Mouse (Mus musculus): ENCODE results near the gene Hid1. TPM values are rescaled to one million over a fixed set of nuclear protein-coding genes. Genes with fewer than 3 reads are reported as not detected.

The Hid1 gene
- polyA plus RNA-seq, 1 experiment: 127 TPM

DNA sequence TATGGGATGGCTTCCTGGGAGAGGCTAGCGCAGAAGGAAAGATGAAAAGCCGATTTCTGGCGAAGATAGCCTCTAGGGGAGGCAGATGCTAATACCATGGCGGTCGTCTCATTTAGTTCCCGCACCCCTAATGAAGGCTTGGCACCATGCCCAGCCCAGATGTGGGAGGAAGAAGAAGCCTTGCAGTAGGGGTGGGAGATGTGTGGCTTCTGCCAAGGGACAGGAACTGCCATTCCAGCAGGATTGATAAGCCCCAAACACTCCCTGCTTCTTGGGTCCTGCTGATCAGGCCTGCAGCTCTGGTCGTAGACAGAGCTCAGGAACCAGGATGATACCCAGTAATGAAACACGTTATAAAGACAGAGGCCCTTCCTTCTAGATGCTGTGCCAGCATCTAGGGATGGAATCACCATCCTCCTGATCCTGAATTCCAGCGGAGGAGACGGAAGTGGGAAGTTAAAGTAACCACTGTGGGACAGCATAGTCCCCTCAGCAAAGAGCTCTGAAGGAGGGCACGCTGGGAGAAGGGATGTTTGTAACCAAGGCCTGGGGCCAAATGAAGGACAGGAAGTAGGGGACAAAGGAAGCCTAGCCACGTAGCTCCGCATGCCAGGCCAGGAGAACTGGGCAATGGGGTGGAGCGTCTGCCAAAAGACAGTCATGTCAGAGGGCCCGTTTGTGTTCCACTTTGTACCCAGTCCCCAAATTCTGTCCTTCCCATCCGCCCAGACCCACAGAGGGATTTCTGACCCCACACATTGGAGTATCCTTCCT lies 16.3 kb upstream of the Hid1 start:
- H3K36me3 ChIP-seq (ENCODE audit: control insufficient read depth, insufficient read depth, low read length): no peaks in the 10 kb centered on the region
- peaks cover 10% of the 10 kb centered on the region; the same call in 1 of the 2 replicates for H3K27me3 ChIP-seq (ENCODE audit: control insufficient read depth, insufficient read depth, low read length)
- WGBS: 70% methylated on average over 16 of the region's 16 CpGs
- no peak overlapping the region for H3K4me3 ChIP-seq (ENCODE audit: control insufficient read depth, insufficient read depth, low read length)
- no peak overlapping the region for H3K27ac ChIP-seq (ENCODE audit: control insufficient read depth, insufficient read depth, low read length)
- H3K4me1 ChIP-seq (replicated peaks; ENCODE audit: control insufficient read depth, insufficient read depth, low read length): peaks cover 10% of the 10 kb centered on the region
- TF ChIP-seq CTCF (IDR thresholded peaks at IDR 0.05; ENCODE audit: borderline replicate concordance, control insufficient read depth, extremely low read depth, insufficient read depth, low read length, poor library complexity) (no peak), POLR2A (IDR thresholded peaks at IDR 0.05; ENCODE audit: control insufficient read depth, extremely low read depth, insufficient read depth, low read length, poor library complexity) (no peak)
- no peak for DNase-seq

DNA sequence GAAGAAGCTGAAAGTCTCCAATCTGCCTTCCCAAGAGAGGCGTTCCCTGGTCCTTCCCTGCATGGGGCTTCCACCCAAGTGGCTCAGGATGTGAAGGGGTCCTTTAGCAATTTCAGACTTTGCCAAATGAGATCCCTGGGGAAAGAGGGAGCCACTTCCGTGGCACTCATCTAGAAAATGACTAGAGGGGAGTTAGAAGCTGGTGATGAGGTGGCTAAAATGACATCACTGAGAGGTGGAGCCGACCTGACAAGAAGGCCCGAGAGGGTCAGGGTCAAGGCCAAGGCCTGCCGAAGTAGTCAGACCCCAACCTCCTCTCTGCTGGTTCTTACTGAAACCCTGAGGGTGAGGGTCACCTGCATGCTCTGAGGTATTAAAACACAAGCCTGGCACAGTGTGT lies 15.3 kb upstream of the Hid1 start:
- 70% methylated on average over 5 of the region's 5 CpGs for WGBS
- H3K27me3 ChIP-seq (ENCODE audit: control insufficient read depth, insufficient read depth, low read length): peaks cover 10% of the 10 kb centered on the region; the same call in 1 of the 2 replicates
- no peaks in the 10 kb centered on the region for H3K36me3 ChIP-seq (ENCODE audit: control insufficient read depth, insufficient read depth, low read length)
- TF ChIP-seq POLR2A (IDR thresholded peaks at IDR 0.05; ENCODE audit: control insufficient read depth, extremely low read depth, insufficient read depth, low read length, poor library complexity) (no peak), CTCF (IDR thresholded peaks at IDR 0.05; ENCODE audit: borderline replicate concordance, control insufficient read depth, extremely low read depth, insufficient read depth, low read length, poor library complexity) (no peak)
- H3K27ac ChIP-seq (ENCODE audit: control insufficient read depth, insufficient read depth, low read length): no peak overlapping the region
- no peak overlapping the region for H3K4me3 ChIP-seq (ENCODE audit: control insufficient read depth, insufficient read depth, low read length)
- peaks cover 10% of the 10 kb centered on the region for H3K4me1 ChIP-seq (replicated peaks; ENCODE audit: control insufficient read depth, insufficient read depth, low read length)
- no peak for DNase-seq

DNA sequence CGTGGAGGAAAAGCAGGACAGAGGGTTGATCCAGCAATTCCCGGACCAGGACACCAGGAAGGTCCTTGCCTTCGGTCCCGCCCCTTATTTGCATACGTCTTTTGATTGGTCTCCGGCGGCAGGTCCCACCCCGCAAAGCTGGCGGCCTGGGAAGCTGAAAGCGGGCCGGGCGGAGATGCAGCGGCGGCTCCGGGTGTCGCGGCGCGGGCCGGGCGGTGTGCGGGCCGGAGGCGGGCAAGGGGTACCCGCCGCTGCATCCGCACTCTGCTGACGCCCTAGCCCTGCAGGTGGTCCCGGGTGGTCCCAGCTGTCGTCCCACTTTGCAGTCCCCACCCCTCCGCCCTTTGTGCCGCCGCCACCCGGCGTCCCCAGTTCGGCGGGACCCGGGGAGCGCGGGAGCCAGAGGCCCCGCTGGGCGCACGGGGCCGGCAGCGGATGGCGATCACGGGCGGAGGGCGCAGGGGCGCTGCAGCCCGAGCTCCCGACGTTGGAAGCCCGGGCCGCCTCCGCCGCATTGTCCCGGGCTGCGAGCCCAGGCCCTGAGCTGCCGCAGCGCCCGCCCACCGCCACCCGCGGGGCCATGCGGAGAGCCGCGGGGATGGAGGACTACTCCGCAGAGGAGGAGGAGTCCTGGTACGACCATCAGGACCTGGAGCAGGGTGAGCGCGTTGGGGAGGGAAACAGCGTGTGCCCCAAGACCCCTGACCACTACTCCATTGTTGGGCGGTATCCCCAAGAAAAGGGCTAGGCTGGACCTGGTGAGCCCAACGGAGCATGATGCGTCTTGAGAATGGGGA lies 14.4 kb upstream of the Hid1 start, which contains the start of gene Cdr2l:
Cdr2l (plus strand) TSS at position 174 of the 797 bp plus-strand sequence.
- H3K4me1 ChIP-seq (replicated peaks; ENCODE audit: control insufficient read depth, insufficient read depth, low read length): peaks cover 10% of the 10 kb centered on the region
- no peaks in the 10 kb centered on the region for H3K36me3 ChIP-seq (ENCODE audit: control insufficient read depth, insufficient read depth, low read length)
- peaks cover 10% of the 10 kb centered on the region; the same call in 1 of the 2 replicates for H3K27me3 ChIP-seq (ENCODE audit: control insufficient read depth, insufficient read depth, low read length)
- no peak within 1 kb of the TSS for H3K27ac ChIP-seq (ENCODE audit: control insufficient read depth, insufficient read depth, low read length)
- WGBS: 3% methylated on average over 76 of the region's 76 CpGs
- TF ChIP-seq POLR2A (IDR thresholded peaks at IDR 0.05; ENCODE audit: control insufficient read depth, extremely low read depth, insufficient read depth, low read length, poor library complexity) (no peak), CTCF (IDR thresholded peaks at IDR 0.05; ENCODE audit: borderline replicate concordance, control insufficient read depth, extremely low read depth, insufficient read depth, low read length, poor library complexity) (no peak; the same call in 1 of the 2 replicates)
- H3K4me3 ChIP-seq (ENCODE audit: control insufficient read depth, insufficient read depth, low read length): peak within 1 kb of the TSS; percentile 56
- DNase-seq: peak; percentile 63

DNA sequence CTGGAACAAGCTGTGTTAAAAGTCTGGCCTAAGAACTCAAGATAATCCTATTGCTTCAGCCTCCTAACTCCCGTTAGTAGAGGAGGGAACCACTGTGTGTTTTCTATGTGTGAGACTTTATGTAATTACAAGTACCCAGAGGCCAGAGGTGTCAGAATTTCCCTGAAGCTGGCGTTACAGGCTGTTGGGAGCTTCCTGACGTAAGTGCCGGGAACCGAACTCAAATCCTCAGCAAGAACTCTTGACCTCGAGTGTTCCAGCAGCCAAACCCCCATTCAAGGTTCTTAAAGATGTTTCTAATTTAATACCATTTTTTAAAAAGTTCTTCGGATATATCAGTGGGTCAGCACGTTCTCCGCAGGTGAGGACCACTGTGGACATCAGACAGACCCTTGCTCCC lies 13.7 kb upstream of the Hid1 start:
- Histone ChIP-seq H3K27me3 (ENCODE audit: control insufficient read depth, insufficient read depth, low read length) (peaks cover 10% of the 10 kb centered on the region; the same call in 1 of the 2 replicates), H3K4me1 (replicated peaks; ENCODE audit: control insufficient read depth, insufficient read depth, low read length) (peaks cover 10% of the 10 kb centered on the region), H3K36me3 (ENCODE audit: control insufficient read depth, insufficient read depth, low read length) (no peaks in the 10 kb centered on the region), H3K4me3 (ENCODE audit: control insufficient read depth, insufficient read depth, low read length) (no peak overlapping the region), H3K27ac (ENCODE audit: control insufficient read depth, insufficient read depth, low read length) (no peak overlapping the region)
- TF ChIP-seq CTCF (IDR thresholded peaks at IDR 0.05; ENCODE audit: borderline replicate concordance, control insufficient read depth, extremely low read depth, insufficient read depth, low read length, poor library complexity) (no peak), POLR2A (IDR thresholded peaks at IDR 0.05; ENCODE audit: control insufficient read depth, extremely low read depth, insufficient read depth, low read length, poor library complexity) (no peak)
- no peak for DNase-seq
- WGBS: 72% methylated on average over 9 of the region's 9 CpGs

DNA sequence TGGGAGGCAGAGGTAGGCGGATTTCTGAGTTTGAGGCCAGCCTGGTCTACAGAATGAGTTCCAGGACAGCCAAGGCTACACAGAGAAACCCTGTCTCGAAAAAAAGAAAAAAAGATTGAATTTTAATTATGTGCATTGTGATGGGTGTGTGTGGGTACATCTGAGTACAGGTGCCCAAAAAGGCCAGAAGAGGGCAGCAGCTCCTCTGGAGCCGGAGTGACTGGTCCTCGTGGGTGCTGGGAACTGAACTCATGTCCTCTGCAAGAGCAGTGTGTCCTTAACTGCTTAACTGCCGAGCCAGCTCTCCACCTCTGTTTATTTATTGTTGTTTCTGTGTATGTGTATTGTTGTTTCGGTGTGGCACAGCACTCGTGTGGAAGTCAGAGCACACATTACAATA lies 10.3 kb upstream of the Hid1 start:
- Histone ChIP-seq H3K27ac (ENCODE audit: control insufficient read depth, insufficient read depth, low read length) (no peak overlapping the region), H3K4me3 (ENCODE audit: control insufficient read depth, insufficient read depth, low read length) (no peak overlapping the region), H3K4me1 (replicated peaks; ENCODE audit: control insufficient read depth, insufficient read depth, low read length) (peaks cover 18% of the 10 kb centered on the region), H3K27me3 (ENCODE audit: control insufficient read depth, insufficient read depth, low read length) (peaks cover 25% of the 10 kb centered on the region), H3K36me3 (ENCODE audit: control insufficient read depth, insufficient read depth, low read length) (no peaks in the 10 kb centered on the region)
- 91% methylated on average over 7 of the region's 7 CpGs for WGBS
- no peak for DNase-seq
- TF ChIP-seq CTCF (IDR thresholded peaks at IDR 0.05; ENCODE audit: borderline replicate concordance, control insufficient read depth, extremely low read depth, insufficient read depth, low read length, poor library complexity): no peak
- no peak for TF ChIP-seq POLR2A (IDR thresholded peaks at IDR 0.05; ENCODE audit: control insufficient read depth, extremely low read depth, insufficient read depth, low read length, poor library complexity)

DNA sequence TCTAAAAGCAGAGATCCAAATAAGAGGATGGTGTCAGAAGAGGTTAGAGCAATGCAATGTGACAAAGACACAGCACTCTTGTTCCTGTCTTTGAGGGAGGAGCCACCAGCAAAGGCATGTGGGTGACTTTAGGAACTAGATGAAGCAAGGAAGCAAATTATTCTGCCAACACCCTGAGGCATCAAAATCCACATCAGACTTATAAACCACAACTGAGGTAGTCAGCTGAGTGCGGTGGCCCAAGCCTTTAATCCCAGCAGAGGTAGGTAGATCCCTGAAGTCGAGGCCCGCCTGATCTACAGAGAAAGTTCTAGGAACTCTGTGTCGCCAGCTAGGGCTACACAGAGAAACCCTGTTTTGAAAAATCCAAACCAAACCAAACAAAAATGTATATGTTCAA lies 9.7 kb upstream of the Hid1 start:
- WGBS: 44% methylated on average over 4 of the region's 4 CpGs
- Histone ChIP-seq H3K36me3 (ENCODE audit: control insufficient read depth, insufficient read depth, low read length) (no peaks in the 10 kb centered on the region), H3K4me3 (ENCODE audit: control insufficient read depth, insufficient read depth, low read length) (no peak overlapping the region), H3K27ac (ENCODE audit: control insufficient read depth, insufficient read depth, low read length) (no peak overlapping the region), H3K4me1 (replicated peaks; ENCODE audit: control insufficient read depth, insufficient read depth, low read length) (peaks cover 13% of the 10 kb centered on the region), H3K27me3 (ENCODE audit: control insufficient read depth, insufficient read depth, low read length) (peaks cover 22% of the 10 kb centered on the region)
- TF ChIP-seq POLR2A (IDR thresholded peaks at IDR 0.05; ENCODE audit: control insufficient read depth, extremely low read depth, insufficient read depth, low read length, poor library complexity): no peak
- no peak for DNase-seq

Measured in thymus, adult 2 months (tissue).